Mouse (Mus musculus): ENCODE measurements around the gene Trim13.
A peak's percentile ranks its signal among the peaks of the same experiment; 100 is the strongest.

The Trim13 gene

GRCm38 (mm10) chr14:61613319-61613718 is 15.3 kb downstream of the Trim13 start:
- DNase-seq (ENCODE audit: low spot score) = no peak

- no peak for DNase-seq (ENCODE audit: low spot score)
These were observed 22.3 kb downstream of the Trim13 start for GRCm38 (mm10) chr14:61620371-61620770.

- no peak for DNase-seq (ENCODE audit: low spot score)
These were observed 37.9 kb downstream of the Trim13 start for GRCm38 (mm10) chr14:61635969-61636368.

GRCm38 (mm10) chr14:61642668-61643067 is 44.6 kb downstream of the Trim13 start:
- no peak for DNase-seq (ENCODE audit: low spot score)

GRCm38 (mm10) chr14:61645547-61645946 is 47.5 kb downstream of the Trim13 start:
- DNase-seq (ENCODE audit: low spot score) = no peak

- DNase-seq (ENCODE audit: low spot score) = peak; percentile 47
These were observed 49.3 kb downstream of the Trim13 start for GRCm38 (mm10) chr14:61647182-61647880.

GRCm38 (mm10) chr14:61647881-61648684 is 50.0 kb downstream of the Trim13 start:
- DNase-seq (ENCODE audit: low spot score) = no peak

- peak; percentile 91 for DNase-seq (ENCODE audit: low spot score)
These were observed 50.8 kb downstream of the Trim13 start for GRCm38 (mm10) chr14:61648685-61649504.

- no peak for DNase-seq (ENCODE audit: low spot score)
These were observed 52.4 kb downstream of the Trim13 start for GRCm38 (mm10) chr14:61650291-61650960.
